Mouse (Mus musculus): ENCODE results near the gene Sergef.

Sergef gene

DNA sequence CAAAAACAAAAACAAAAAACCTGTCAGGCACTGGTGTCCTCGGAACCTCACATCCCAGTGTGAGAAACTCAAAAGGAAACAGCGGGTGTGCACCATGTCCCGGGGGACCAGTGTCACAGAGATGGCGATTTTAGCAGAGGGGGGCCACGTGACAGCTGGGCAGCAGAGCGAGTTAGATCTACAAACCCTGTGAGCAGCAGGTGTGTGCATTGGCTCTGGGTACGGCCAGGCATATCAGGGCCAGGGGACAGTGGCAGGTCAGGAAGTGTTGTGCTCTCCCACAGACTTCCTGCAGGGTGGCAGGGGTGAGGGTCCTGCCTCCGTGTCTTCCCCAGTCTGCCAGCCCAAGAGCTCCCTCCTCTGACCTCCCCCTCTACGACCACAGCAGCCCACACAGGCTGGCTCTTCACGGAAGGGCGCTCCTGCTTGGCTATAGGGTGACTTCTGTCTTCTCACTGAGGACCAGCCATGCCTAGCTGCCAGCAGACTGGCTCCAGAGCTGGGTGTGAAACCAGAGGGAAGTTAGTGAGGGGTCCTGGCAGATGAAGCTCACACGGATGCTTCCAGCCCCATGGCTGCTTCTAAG, 230.3 kb downstream of the Sergef start:
- DNase-seq (ENCODE audit: low read depth, low spot score), result no peak

DNA sequence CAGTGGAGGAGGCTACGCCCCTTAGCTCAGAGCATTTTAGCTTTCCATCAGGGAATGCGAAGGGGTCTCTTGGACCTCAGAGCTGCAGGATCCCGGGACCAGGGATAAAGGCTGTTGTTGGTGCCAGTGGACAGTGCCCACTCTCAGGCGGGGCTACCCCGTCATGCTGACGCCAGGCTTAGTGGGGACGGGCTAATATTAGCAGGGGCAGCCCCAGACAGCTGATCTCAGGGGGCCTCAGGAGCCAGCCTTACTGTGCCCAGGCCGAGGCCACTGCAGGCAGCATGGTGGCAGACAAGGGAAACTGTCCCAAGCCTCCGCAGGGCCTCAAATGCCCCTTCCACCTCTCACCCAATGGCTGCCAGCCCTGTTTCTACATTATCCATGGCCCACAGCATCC, 231.0 kb downstream of the Sergef start:
- no peak for DNase-seq (ENCODE audit: low read depth, low spot score)

DNA sequence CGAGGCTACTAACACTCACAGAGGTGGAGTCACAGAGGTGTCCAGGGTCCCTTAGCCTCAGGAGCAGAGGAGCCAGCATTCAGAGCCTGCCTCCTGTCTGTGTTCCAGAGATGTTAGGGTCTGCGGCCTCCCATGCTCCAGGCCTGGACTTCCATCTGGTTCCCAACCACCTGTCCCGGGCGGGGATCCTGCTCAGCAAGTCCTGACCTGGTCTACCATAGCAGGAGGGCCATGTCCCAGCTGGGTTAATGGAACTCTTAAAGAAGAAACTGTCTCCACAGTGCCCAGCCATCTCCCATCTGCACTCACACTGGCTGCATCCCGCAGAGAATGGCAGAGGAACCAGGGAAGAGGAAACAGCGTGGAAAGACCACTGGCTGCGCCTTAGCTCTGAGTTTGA, 234.9 kb downstream of the Sergef start:
- no peak for DNase-seq (ENCODE audit: low read depth, low spot score)

DNA sequence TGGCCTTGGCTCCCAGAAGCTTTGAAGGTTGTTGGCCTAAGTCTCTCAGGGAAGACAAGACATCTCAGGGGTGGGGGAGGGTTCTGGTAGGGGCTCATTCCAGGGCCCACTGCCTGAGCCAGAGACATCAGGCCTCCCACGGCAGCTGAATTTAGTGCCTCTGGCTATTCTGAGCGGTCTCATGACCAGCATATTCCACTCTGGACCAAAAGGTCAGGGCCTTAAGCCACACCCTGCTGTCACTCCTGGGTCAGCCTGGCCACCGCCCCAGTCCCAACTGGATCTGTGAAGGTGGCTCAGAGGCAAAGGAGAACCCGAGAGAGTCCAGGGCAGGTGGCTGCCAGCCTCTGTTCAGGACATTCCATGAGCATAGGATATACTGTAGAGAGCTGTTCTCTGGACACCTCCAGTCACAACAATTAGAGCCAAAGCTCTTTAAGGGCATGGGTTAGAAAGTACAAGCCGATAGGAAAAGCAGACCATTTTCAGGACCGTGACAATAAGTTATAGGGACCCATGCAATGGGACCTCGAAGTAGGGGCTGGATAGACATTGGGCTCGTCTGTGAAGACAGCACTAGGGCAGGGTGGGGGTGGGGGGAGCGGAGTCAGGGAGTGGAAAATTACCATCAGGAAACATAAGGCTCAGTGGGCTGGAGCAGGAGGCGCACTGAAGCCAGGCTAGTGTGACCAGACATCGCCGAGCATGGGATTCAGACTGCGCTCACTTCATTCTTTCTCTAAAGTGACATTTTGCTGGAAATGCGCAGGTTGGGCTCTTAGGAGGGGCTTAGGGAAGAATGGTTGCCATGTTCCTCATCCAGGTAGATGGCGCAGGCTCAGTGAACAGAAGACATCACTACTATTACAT, 235.8 kb downstream of the Sergef start:
- DNase-seq (ENCODE audit: low read depth, low spot score), result no peak

DNA sequence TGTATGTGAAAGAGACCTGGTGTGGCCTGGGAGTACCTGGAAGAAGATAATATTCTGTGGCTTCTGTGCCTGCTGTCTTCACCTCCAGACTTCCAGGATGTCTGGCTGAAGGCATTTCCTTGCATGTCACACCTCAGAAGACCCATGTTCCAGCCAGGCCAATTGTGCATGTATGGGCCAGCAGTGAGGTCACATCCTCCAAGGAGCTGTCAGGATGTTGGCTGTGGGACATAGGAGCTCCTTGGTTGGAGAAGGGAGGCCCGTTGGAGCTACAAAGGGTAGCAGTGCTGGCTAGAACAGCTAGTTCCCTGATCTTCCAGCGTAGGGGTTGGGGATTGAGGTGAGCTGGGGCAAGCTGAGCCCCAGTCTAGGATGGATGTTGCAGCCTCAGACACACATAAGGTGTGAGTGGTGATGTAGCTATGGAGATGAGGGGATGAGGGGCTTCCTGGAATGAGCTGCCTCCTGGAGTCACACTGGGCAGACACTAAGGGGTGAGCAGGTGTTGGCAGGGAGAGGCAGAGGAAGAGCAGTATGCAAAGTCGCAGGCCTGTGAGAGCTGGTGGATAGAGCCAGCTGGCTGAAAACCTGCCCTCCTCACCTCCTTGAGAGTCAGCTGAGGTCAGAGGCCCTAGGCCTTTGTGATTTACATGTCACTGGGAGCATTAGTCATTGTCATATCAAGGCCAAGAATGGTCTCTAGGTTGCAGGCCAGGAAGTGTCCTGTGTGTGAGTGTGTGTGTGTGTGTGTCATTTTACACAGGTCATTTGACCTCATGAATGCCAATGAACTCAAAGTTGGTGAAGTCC, 238.0 kb downstream of the Sergef start:
- no peak for DNase-seq (ENCODE audit: low read depth, low spot score)

DNA sequence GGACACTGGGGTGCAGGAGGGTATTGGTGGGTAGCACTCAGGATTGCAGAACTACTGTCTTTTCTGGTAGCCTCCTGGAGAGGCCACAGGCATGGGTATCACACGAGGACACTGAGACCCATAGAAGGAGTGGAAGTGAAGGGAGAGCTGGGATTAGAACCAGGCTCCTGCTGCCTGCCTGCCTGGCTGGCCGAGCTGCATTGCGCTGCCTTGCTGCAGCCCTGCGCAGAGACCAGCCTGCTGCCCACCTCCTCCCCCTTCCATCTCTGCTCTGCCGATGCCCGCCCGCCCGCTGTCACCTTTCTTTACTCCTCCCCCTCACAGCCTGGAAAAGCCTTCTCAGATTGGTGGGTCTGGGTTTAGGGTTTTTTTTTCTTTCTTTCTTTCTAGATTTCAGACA, 239.3 kb downstream of the Sergef start:
- DNase-seq (ENCODE audit: low read depth, low spot score), result no peak

DNA sequence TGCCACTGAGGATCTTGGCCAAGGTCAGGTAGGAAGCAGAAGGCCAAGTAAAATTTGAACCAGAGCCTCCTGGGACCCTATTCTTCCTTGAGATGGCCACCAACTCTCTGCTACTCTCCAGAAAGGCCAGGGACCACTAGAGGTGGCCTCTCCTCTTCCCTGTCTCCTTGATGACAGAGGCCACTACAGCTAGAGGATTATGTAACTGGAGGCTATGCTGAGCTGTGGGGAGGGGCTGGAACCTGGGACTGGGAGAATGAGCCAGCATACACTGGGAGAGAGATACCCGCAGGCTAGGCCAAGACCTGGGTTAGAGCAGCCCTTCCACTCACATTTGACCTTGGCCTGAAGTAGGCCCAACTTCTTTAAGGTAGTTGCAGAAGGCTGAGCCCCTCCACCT, 239.9 kb downstream of the Sergef start:
- no peak for DNase-seq (ENCODE audit: low read depth, low spot score)

DNA sequence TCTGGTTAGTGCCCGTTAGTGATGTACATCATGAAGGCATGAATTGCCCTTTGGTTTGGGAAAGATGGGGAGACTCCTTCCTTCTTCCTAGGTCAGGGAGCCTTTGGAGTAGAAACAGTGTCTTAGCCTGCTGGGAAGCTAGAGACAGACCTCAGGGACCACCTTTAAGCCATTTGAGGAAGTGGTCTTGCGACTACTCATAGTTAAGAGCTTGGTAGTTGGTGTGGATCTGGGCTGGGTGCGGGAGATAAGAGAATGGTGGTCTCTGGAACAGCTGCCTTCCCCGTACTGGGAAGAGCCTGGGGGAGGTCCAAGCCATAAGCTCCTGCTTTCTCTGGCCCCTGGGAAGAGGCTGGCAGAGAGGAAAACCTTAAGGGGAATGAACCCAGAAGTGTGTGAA, 241.0 kb downstream of the Sergef start:
- no peak for DNase-seq (ENCODE audit: low read depth, low spot score)

DNA sequence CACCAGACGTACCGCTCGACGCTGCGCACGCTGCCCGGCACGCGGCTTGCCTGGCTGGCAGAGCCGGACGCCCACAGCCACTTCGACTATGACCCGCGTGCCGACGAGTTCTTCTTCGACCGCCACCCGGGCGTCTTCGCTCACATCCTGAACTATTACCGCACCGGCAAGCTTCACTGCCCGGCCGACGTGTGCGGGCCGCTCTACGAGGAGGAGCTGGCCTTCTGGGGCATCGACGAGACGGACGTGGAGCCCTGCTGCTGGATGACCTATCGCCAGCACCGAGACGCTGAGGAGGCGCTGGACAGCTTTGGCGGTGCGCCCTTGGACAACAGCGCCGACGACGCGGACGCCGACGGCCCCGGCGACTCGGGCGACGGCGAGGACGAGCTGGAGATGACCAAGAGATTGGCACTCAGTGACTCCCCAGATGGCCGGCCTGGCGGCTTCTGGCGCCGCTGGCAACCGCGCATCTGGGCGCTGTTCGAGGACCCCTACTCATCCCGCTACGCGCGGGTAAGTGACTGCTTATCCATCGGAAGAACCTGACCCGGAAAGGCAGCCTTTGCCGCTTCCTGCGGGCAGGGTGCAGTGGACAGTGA, 241.8 kb downstream of the Sergef start:
- DNase-seq (ENCODE audit: low read depth, low spot score), result no peak

DNA sequence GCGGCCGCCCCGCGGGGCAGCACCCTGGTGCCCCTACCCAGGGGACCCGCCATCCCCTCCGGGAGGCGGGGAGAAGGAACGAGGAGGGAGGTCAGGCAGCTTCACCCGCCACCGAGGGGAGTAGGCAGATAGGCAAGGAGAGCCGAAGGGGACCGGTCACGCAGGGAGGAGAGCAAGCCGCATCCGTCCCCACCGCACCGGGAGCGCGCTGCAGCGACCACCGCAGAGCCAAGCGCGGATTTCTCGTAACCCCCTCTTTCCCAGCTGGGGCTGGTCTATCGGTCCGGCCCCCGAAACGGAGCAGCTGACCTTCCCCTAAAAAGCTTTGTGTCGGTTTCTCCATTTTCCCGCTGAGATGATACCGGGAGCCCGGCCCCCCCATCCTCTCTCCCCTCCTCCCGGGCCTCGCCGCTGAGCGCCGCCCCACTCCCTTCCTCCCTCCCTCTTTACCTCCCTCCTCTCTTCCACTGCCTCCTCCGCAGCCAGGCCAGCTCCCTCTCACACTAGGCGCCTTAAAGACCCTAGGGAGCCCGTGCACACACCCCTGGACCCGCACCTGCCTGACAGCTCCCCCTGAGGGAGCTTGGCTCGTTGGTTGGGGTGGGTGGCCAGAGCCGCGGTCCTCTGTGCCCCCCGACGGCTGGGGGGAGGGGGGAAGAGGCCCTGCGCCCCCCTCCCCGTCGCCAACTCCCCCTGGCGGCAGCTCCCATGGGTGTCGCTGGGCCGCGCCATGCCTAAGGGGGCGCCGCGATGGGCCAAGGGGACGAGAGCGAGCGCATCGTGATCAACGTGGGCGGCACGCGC, 242.5 kb downstream of the Sergef start:
- no peak for DNase-seq (ENCODE audit: low read depth, low spot score)

DNA sequence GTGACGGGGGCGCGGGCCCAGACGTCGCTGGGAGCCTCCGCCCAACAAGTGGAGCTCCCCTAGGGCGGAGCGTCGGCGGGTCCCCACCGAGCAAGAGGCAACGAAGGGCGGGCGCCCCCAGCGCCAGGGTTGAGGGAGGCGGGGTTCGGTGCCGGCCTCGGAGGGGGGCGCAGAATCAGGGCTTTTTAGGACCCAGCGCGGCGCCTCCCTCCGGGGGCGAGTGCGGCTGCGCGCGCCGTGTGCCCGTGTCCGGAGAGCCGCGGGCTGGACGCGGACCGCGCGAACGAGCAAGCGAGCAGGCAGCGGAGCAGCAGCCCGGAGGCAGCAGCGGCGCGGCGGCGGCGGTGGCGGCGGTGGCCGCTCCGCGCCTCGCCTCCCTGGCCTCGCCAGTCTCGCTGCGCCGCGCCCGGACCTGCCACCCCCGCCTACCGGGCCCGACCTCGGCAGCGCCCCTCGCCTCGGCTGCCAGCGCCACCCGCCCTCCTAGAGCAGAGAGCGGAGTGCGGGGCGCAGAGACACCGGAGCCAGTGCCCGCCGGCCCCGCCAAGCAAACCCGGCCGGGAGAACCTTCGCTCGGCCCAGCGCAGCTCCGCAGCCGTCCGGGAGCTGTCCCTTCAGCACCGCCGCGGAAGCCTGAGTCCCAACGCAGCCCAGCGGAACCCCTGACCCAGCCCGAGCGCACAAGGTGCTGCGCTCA, 243.2 kb downstream of the Sergef start, which contains the start of gene Kcnc1:
Kcnc1 (plus strand) TSS at position 267 of the 697 bp plus-strand sequence.
- DNase-seq (ENCODE audit: low read depth, low spot score), result no peak

DNA sequence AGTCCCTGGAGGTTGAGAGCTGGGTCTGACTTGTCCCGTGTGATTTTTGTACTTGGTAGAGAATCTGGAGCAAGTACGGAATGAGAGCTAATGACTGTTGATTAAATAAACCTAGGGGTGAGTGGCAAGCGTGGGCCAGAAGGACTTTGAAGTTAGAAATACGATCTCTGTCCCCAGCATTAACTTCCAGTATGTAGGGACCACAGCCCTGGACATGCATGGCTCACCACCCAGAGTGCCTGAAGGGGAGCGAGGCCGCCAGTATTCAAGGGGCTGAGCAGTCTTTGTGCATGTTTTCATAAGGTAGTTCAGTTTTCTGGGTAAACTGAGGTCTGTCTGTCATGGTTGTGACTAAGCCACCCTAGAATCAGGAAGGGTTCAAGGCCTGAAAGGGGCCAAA, 244.0 kb downstream of the Sergef start:
- no peak for DNase-seq (ENCODE audit: low read depth, low spot score)

DNA sequence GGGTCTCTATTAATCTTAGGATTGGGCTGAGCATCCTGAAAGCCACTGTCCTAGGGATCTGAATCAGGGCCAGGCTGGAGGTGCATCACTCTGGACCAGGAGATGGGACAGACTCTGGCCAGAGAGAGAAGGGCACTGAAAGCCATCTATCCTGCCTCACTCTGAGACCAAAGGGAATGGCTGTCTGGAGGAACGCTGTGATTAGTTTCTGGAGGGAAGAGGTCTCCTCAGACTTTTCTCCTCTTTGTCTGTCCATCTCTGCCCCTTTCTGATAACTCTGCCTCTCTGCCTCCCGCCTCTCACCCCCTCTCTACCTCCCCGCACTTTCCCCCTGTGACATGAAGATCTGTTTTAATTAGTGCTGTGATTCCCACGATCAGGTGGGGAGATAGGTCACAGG, 244.7 kb downstream of the Sergef start:
- no peak for DNase-seq (ENCODE audit: low read depth, low spot score)

DNA sequence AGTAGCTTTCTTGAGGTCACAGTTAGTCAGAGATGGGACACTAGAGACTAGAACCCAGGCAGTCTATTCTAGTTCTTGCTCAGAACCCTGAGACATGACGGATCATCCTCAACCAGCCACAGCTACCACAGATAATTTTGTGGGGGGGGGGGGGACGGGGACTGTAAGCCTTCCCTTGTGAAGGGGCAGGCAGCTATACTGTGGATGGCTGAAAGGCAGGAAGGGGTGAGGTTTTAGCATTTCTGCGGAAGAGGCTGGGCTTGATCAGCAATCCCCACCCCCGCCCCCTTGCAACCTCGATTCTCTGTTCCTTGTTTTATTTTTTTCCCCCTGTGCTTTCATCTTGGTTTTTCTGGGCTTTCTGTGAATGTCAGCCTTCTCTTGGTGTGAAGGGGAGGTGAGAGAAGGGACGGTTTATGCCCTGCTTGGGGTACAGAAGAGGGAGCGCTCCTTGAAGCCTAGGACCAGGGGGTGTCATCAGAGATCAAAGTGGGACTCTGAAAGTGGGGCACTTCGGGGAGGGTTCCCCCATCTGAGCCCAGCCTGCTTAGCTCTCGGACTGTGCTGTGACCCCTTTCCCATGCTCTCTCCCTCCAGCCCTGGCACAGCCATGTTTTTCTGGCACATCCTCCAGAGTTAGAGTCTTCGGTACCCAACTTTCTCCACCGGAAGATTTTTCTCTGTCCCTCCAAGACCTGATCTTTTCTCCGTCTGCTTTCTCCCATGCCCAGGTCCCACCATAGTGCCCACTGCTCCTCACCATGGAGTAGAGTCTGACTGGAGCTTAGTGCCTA, 245.7 kb downstream of the Sergef start:
- DNase-seq (ENCODE audit: low read depth, low spot score), result no peak

Measured in retina, adult 2 months (tissue).